Mouse (Mus musculus) forebrain, embryonic 12.5 days (tissue): ENCODE results near the gene Nav2. TPM values are rescaled to one million over a fixed set of nuclear protein-coding genes. Genes with fewer than 3 reads are reported as not detected.

Experiments used
- ATAC-seq: fragments of 200-750 bp; cut with Nextera tagmentation; 2 replicates; pipeline ENCODE4 v1.8.0; 2017; ENCODE audit warnings: moderate TSS enrichment; ENCODE audit not compliant: low FRiP score
- H3K27ac ChIP-seq: fragments of 300-500 bp; sonication (generic); 2 replicates; pipeline ENCODE4 v1.5.1; 2016; ENCODE audit warnings: mild to moderate bottlenecking
- H3K27me3 ChIP-seq: fragments of 300-500 bp; sonication (generic); 2 replicates; pipeline ENCODE4 v1.6.1; 2016; ENCODE audit warnings: mild to moderate bottlenecking
- H3K36me3 ChIP-seq: fragments of 300-500 bp; sonication (generic); replicated peaks from 2 replicates; pipeline ENCODE4 v1.6.1; 2016; ENCODE audit warnings: mild to moderate bottlenecking
- H3K4me1 ChIP-seq: fragments of 300-500 bp; sonication (generic); 2 replicates; pipeline ENCODE4 v1.6.1; 2016
- H3K4me2 ChIP-seq: fragments of 300-500 bp; sonication (generic); 2 replicates; pipeline ENCODE4 v1.6.1; 2016; ENCODE audit warnings: mild to moderate bottlenecking, moderate library complexity
- H3K4me3 ChIP-seq: fragments of 300-500 bp; sonication (generic); replicated peaks from 2 replicates; pipeline ENCODE4 v1.5.1; 2016; ENCODE audit warnings: mild to moderate bottlenecking
- H3K9ac ChIP-seq: fragments of 300-500 bp; sonication (generic); 2 replicates; pipeline ENCODE4 v1.6.1; 2016; ENCODE audit warnings: mild to moderate bottlenecking
- H3K9me3 ChIP-seq: fragments of 300-500 bp; sonication (generic); 2 replicates; pipeline ENCODE4 v1.6.1; 2016
- WGBS: fragments of 180-500 bp; shearing (Covaris S2); methylation state at CpG from one replicate; pipeline ENCODE4 v1.1.7; 2016; 5-methylcytosine and 5-hydroxymethylcytosine counted together
- polyA plus RNA-seq: library from polyadenylated mRNA; unstranded; fragments of >200 nt; fragmentation: Nextera tagmentation; extraction: Ambion mirVana; gene quantifications from 2 replicates; pipeline ENCODE4 v1.2.1, GENCODE M21; 2016

The Nav2 gene
- polyA plus RNA-seq, 1 experiment from 2014 or later: 10.9 TPM

DNA sequence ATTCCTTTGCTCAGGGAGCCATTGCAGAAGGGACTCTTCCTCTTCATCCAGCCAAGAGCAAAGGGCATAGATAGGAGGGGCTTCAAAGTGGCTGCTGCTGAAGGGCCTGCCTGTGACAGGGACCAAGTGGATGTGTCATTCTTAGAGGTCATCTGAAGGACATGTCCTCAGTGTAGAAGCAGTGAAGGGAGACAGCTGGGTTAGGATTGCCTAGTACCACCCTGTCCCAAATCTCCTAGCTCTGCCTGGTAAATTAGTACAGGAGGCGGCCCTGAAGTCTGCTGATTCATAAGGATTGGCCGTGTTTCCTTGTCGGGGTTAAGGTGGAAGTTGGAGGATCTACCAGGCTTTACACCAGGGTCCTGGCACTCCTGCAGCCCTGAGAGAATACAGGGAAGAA is 691.4 kb downstream of the Nav2 start:
- no peak for ATAC-seq
- 0 out of 2 replicates have a peak, but pooled peaks cover 6% of the 10 kb centered on the region for H3K27me3 ChIP-seq
- H3K4me1 ChIP-seq: no peaks in the 10 kb centered on the region
- no peak overlapping the region for H3K9ac ChIP-seq
- H3K4me2 ChIP-seq: no peak overlapping the region
- peaks cover 8% of the 10 kb centered on the region for H3K36me3 ChIP-seq
- no peaks in the 10 kb centered on the region for H3K9me3 ChIP-seq
- WGBS: 85% methylated on average over 3 of the region's 3 CpGs
- H3K27ac ChIP-seq: no peak overlapping the region
- no peak overlapping the region for H3K4me3 ChIP-seq

DNA sequence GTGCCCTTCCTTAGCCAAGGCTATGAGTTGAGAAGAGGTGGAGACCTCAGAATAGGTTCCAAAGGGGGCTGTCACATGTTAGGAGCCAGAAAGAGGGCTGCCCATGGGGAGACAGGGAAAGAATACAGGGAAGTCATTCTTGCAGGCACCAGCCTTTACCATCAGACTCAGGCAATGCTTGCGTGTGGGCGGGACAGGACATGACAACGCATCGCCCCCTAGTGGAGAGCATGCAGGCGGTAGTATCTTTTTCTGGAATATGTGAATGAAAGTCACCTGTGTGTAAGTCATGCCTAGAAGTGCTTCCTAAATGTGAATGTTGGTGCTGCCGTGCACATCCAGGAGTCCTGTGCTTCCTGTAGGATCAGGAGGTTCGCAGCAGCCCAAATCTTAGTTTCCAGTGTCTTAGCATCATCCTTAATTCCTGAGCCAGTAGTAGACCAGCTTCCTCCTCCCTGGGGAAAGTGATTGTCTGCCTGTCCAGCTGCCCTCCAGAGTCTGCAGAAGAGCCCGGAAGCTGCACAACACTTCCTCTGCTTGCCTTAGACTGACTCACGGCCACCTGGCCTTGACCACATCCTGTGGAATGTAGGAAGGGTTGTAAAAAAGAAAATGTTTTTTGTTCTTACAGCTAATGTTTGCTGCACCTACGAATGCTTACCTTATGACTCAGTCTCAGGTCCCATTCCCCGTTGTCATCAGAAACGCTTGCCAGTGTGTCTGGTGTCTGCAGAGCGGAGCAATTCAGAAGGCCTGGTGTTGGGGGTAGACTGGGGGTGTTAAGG is 692.9 kb downstream of the Nav2 start:
- Histone ChIP-seq H3K4me1 (no peaks in the 10 kb centered on the region), H3K36me3 (peaks cover 8% of the 10 kb centered on the region), H3K27ac (no peak overlapping the region), H3K9me3 (no peaks in the 10 kb centered on the region), H3K4me2 (no peak overlapping the region), H3K9ac (no peak overlapping the region), H3K4me3 (no peak overlapping the region), H3K27me3 (peaks cover 7% of the 10 kb centered on the region; the same call in 1 of the 2 replicates)
- ATAC-seq: peak; percentile 57; the same call in 1 of the 2 replicates
- 52% methylated on average over 13 of the region's 13 CpGs for WGBS

DNA sequence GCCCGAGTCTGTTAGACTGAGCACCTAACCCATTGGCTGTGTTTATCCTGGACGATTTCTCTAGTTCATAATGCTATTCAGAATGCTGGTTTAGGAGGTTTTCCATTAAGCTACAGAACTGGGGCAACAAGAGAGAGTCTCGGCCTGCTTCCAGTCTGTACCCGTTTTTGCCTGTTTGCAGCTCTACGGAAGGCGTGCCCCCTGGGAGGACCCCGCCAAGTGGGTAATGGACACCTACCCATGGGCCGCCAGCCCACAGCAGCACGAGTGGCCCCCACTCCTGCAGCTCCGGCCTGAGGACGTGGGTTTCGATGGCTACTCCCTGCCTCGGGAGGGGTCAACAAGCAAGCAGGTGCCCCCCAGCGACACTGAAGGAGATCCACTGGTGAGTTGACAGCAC is 695.7 kb downstream of the Nav2 start:
- H3K4me1 ChIP-seq: peaks cover 4% of the 10 kb centered on the region
- 92% methylated on average over 14 of the region's 14 CpGs for WGBS
- no peak overlapping the region for H3K9ac ChIP-seq
- H3K36me3 ChIP-seq: no peaks in the 10 kb centered on the region
- H3K27me3 ChIP-seq: peaks cover 9% of the 10 kb centered on the region; the same call in 1 of the 2 replicates
- no peaks in the 10 kb centered on the region for H3K9me3 ChIP-seq
- H3K4me2 ChIP-seq: no peak overlapping the region
- no peak overlapping the region for H3K27ac ChIP-seq
- H3K4me3 ChIP-seq: no peak overlapping the region
- ATAC-seq: no peak

DNA sequence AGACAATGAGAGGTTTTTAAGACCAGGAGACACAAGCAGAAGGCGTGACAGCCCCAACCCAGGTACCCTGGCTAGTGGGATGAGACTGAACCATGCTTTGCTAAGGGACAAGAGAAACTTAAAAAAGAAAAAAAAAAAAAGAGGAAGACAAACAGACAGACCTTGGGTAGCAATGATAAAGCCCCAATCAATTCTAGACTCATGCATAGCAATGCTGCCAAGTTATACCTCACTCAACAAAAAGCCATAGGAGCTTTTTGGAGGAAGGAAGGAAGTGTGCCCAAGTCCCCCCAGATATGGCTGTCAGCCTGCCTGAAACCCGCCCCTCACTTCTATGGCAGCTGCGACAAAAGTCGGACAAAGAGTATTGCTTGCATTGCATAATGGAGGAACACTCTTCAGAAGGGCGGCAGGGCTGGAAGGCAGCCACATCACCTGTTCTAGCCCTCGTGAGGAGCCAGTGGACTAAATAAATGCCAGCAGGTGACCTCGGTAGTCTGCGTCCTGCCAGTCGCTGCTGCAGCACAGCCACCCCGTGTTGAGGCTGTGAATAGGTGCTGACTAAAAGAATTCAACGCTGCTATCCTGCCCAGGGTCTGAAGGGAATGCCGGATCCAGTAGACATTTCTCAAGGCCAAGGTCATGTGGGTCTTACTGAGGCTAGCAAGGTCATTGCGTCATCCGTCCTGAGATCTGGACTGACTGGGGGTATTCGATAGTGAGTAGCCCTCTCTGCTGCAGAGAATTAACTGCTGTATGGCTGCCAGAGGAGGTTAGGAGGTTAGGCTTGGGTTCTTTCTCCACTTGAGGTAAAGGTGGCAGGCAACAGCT is 696.7 kb downstream of the Nav2 start:
- H3K36me3 ChIP-seq: no peaks in the 10 kb centered on the region
- no peak overlapping the region for H3K4me3 ChIP-seq
- H3K9ac ChIP-seq: no peak overlapping the region
- H3K27me3 ChIP-seq: peaks cover 12% of the 10 kb centered on the region
- no peaks in the 10 kb centered on the region for H3K9me3 ChIP-seq
- no peak overlapping the region for H3K27ac ChIP-seq
- 90% methylated on average over 15 of the region's 15 CpGs for WGBS
- no peak overlapping the region for H3K4me2 ChIP-seq
- ATAC-seq: no peak
- peaks cover 4% of the 10 kb centered on the region for H3K4me1 ChIP-seq

DNA sequence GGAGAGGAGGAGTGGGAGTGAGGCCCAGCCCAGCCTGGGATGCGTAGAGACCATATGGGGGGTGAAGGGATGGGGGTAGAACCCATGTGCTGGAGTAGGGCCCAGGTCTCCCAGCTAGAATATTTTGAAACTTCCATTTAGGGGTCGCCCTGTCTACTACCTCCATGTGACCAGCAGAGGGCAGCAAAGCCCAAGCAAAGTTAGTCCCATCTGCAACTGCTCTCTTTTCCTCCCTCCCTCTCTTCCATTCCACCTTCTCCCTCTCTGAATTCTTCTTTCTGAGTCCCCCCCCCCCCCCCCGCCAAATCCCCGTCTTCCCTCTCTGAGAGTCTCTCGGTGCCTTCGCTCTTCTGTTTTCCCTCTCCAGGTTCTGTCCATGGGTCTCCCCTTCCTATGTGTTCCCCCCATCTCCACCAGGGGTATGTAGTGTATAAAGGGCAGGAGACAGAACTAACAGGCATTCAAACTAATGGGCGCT is 707.8 kb downstream of the Nav2 start:
- no peak overlapping the region for H3K4me3 ChIP-seq
- peak overlapping the region; percentile 19; the same call in 1 of the 2 replicates for H3K4me2 ChIP-seq
- no peaks in the 10 kb centered on the region for H3K9me3 ChIP-seq
- no peaks in the 10 kb centered on the region for H3K4me1 ChIP-seq
- no peak overlapping the region for H3K9ac ChIP-seq
- ATAC-seq: peak; percentile 80
- H3K36me3 ChIP-seq: no peaks in the 10 kb centered on the region
- H3K27me3 ChIP-seq: peaks cover 80% of the 10 kb centered on the region
- WGBS: 10% methylated on average over 6 of the region's 7 CpGs
- H3K27ac ChIP-seq: no peak overlapping the region

DNA sequence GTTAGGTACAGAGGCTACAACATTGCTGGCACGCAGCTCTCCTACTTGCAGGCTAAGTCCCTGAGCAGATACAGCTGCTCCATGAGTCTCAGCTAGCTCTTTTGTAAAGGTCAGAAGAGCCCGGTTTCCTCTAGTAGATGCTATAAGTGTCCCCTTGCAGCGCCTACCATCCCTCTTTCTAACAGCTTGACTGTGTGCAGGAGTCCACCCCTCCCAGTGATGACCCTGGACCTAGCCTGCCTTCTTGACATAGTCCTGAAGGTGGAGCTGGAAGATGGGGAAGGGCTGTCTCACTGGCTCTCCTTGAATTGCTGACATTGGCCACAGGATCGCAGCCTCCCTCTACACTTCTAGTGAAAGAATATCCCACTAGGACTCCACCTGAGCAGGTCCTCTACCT is 708.6 kb downstream of the Nav2 start:
- no peak for ATAC-seq
- Histone ChIP-seq H3K4me2 (no peak overlapping the region), H3K9me3 (no peaks in the 10 kb centered on the region), H3K4me3 (no peak overlapping the region), H3K9ac (no peak overlapping the region), H3K4me1 (no peaks in the 10 kb centered on the region), H3K27ac (no peak overlapping the region), H3K27me3 (peaks cover 86% of the 10 kb centered on the region), H3K36me3 (no peaks in the 10 kb centered on the region)
- WGBS: 78% methylated on average over 4 of the region's 4 CpGs

DNA sequence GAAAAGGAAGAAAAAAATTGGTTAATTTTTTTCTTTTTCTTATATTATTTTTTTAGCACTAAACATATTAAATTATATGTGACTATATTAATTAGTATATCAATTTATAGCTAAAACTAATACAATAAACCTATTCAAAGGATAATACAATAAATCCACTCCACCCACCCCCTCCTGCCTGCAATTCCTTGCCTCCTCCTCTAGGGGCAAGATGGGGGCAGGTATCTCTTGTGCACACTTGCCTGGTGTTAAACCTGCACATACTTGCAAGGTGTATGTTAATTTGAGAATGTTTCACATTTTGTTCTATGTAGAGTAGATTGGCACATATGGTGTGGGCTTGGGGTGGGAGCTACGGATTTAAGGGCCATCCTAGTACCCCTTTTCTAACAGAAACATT is 711.6 kb downstream of the Nav2 start:
- no peak for ATAC-seq

DNA sequence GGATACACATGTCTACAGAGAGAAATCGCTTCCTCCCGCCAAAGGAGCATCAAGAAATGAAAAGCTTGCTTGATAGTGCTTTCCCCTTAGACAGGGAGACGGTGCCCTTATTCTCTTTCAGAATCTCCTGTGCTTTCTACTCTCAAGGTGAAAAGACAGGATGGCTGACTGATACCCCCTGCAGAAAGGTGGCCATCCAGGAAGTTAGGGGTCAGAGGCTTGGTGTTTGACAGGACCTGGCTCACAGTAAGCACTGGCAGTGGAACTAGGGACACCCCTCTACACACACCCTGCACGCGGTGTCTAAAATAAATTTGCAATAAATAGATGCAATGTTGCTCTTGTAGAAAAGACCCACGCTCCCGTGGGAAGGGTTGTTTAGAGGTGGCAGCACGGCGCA is 723.4 kb downstream of the Nav2 start:
- no peak for ATAC-seq
- no peaks in the 10 kb centered on the region for H3K36me3 ChIP-seq
- WGBS: 18% methylated on average over 9 of the region's 9 CpGs
- H3K4me2 ChIP-seq: no peak overlapping the region
- H3K4me3 ChIP-seq: peak overlapping the region; percentile 34; the same call in 1 of the 2 replicates
- H3K27me3 ChIP-seq: peaks cover 93% of the 10 kb centered on the region
- H3K9ac ChIP-seq: no peak overlapping the region
- no peaks in the 10 kb centered on the region for H3K9me3 ChIP-seq
- no peak overlapping the region for H3K27ac ChIP-seq
- peaks cover 47% of the 10 kb centered on the region for H3K4me1 ChIP-seq

More for the DNA sequence above, 711.6 kb downstream of the Nav2 start:
- Histone ChIP-seq H3K4me3 (no peak overlapping the region), H3K9ac (no peak overlapping the region), H3K4me1 (no peaks in the 10 kb centered on the region), H3K27ac (no peak overlapping the region), H3K36me3 (no peaks in the 10 kb centered on the region), H3K27me3 (peaks cover 90% of the 10 kb centered on the region), H3K9me3 (no peaks in the 10 kb centered on the region), H3K4me2 (no peak overlapping the region)
- 79% methylated on average over 1 of the region's 1 CpGs for WGBS

DNA sequence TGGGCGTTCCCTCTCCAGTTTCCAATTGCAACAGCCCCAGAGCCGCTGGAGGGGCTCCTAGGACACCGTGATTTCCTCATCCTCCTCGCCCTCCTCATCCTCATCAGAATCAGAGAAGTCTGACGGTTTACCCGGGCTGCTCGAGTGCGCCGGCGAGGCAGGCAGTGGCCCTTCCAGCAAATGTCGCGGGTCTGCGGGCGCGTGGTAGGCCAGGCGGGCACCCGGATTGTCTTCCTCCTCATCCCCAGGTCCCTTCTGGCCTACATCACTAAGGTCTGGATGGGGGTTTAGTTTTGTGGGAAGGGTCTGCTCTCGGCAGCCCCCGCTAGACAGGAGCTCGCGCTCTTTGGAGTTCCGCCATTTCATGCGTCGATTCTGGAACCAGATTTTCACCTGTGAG is 723.9 kb downstream of the Nav2 start:
- Histone ChIP-seq H3K27me3 (peaks cover 93% of the 10 kb centered on the region), H3K4me3 (peak overlapping the region; percentile 34; the same call in 1 of the 2 replicates), H3K4me1 (peaks cover 52% of the 10 kb centered on the region), H3K9me3 (no peaks in the 10 kb centered on the region), H3K36me3 (no peaks in the 10 kb centered on the region), H3K9ac (no peak overlapping the region), H3K4me2 (peak overlapping the region; percentile 54), H3K27ac (no peak overlapping the region)
- no peak for ATAC-seq
- 8% methylated on average over 24 of the region's 24 CpGs for WGBS

DNA sequence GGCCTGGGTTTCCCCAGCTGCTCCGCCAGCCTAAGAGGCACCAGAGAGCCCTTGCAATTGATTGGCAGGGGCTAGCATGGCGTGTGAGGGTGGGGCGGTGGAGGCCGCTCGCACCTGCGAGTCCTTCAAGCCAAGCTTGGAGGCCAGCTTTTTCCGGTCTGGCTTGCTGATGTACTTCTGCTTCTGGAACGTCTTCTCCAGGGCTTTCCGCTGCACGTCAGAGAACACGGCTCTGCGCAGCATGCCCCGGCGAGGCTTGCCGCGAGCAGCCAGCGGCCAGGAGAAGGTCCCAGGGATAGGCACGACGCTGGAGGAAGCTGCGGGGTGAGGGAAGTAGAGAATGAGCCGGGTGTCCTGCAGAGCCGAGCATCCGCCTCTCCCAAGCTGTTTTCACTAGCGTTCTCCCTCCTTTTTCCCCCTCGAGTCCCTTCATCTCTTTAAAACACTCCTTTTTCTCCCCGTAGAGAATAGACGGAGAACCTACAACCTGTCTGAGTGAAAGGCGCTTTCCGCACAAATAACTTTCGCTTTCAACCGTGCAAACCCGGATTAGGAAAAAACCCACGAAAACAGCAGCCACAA is 725.0 kb downstream of the Nav2 start:
- Histone ChIP-seq H3K4me2 (peak overlapping the region; percentile 54), H3K9ac (peak overlapping the region; percentile 46), H3K36me3 (no peaks in the 10 kb centered on the region), H3K27ac (peak overlapping the region; percentile 20; the same call in 1 of the 2 replicates), H3K4me1 (peaks cover 61% of the 10 kb centered on the region), H3K27me3 (peaks cover 93% of the 10 kb centered on the region), H3K4me3 (peak overlapping the region; percentile 34), H3K9me3 (no peaks in the 10 kb centered on the region)
- peak; percentile 31; the same call in 1 of the 2 replicates for ATAC-seq
- WGBS: 1% methylated on average over 33 of the region's 33 CpGs

DNA sequence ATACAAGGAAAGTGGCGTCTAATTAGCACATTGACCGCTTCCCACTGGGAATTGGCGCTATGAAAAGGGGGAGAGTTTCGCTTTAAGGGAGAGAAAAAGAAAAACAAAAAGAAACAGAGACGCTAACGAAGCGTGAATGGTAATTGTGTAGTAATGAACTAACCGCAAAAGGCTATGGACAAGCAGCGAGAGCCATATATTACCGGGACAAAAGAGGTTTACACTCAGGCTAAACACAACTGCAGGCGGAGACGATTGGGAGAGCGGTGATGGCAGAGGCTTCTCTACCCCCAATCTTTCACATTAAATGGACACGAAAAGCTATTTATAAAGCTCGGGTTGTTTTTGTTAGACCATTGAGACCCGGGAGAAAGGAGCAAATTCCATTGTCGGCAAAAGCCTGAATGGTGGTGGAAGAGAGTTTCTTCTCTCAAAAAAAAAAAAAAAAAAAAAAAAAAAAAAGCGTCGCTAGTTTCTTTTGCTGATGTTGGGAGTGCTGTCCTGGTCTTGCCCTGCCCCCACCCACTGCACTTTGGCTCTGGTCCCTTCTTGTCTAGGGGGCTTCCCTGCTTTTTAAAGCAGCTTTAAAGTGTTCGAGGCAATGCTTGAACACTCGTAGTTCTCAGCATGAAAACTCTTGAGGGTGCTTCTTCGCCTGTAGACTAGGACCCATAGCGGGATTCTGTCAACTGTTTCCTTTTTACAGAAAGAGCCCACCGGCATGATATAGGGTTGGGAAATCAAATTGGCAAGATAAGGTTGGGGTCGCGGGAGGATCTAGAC is 726.0 kb downstream of the Nav2 start:
- H3K36me3 ChIP-seq: no peaks in the 10 kb centered on the region
- 0 out of 2 replicates have a peak overlapping the region, but pooled peaks have one; percentile 15 for H3K27ac ChIP-seq
- peak overlapping the region; percentile 54 for H3K4me2 ChIP-seq
- no peak overlapping the region for H3K9ac ChIP-seq
- H3K4me3 ChIP-seq: peak overlapping the region; percentile 34
- ATAC-seq: peak; percentile 66; the same call in 1 of the 2 replicates
- peaks cover 93% of the 10 kb centered on the region for H3K27me3 ChIP-seq
- WGBS: under 1% methylated on average over 25 of the region's 26 CpGs
- H3K9me3 ChIP-seq: no peaks in the 10 kb centered on the region
- H3K4me1 ChIP-seq: peaks cover 71% of the 10 kb centered on the region
